Mouse (Mus musculus) embryonic facial prominence, embryonic 11.5 days (tissue): Measurements from ENCODE around the gene Lrrc45. TPM values are rescaled to one million over a fixed set of nuclear protein-coding genes. Genes with fewer than 3 reads are reported as not detected.

Experiments
- ATAC-seq: fragments of 200-750 bp; cut with Nextera tagmentation; replicated peaks from 2 replicates; pipeline ENCODE4 v1.8.0; 2017; ENCODE audit warnings: low read depth; ENCODE audit not compliant: insufficient number of reproducible peaks, low FRiP score, low TSS enrichment
- DNase-seq: peaks from one replicate; pipeline ENCODE4 v3.0.0-alpha.2; 2015; ENCODE audit warnings: low spot score
- H3K27ac ChIP-seq: fragments of 300-500 bp; sonication (generic); replicated peaks from 2 replicates; pipeline ENCODE4 v1.5.1; 2014; ENCODE audit warnings: mild to moderate bottlenecking, low read depth, low read length, control low read depth
- H3K27me3 ChIP-seq: fragments of 300-500 bp; sonication (generic); 2 replicates; pipeline ENCODE4 v1.6.1; 2014; ENCODE audit warnings: mild to moderate bottlenecking, low read length, moderate library complexity, mixed read lengths; ENCODE audit not compliant: control insufficient read depth, insufficient read depth
- H3K36me3 ChIP-seq: fragments of 300-500 bp; sonication (generic); replicated peaks from 2 replicates; pipeline ENCODE4 v1.6.1; 2014; ENCODE audit warnings: low read depth, mild to moderate bottlenecking, low read length, moderate library complexity, mixed read lengths; ENCODE audit not compliant: control insufficient read depth, insufficient read depth
- H3K4me1 ChIP-seq: fragments of 300-500 bp; sonication (generic); 2 replicates; pipeline ENCODE4 v1.6.1; 2014; ENCODE audit warnings: low read length, mixed read lengths; ENCODE audit not compliant: control insufficient read depth, insufficient read depth
- H3K4me2 ChIP-seq: fragments of 300-500 bp; sonication (generic); 2 replicates; pipeline ENCODE4 v1.6.1; 2014; ENCODE audit warnings: low read depth, mild to moderate bottlenecking, control low read depth, low read length, moderate library complexity
- H3K4me3 ChIP-seq: fragments of 300-500 bp; sonication (generic); 2 replicates; pipeline ENCODE4 v1.5.1; 2014; ENCODE audit warnings: low read depth, low read length, control low read depth
- H3K9ac ChIP-seq: fragments of 300-500 bp; sonication (generic); replicated peaks from 2 replicates; pipeline ENCODE4 v1.6.1; 2014; ENCODE audit warnings: mild to moderate bottlenecking, control low read depth, low read length
- H3K9me3 ChIP-seq: fragments of 300-500 bp; sonication (generic); replicated peaks from 2 replicates; pipeline ENCODE4 v1.6.1; 2016; ENCODE audit warnings: mild to moderate bottlenecking, low read length, inconsistent platforms, mixed read lengths; ENCODE audit not compliant: control insufficient read depth
- WGBS: fragments of 180-500 bp; shearing (Covaris S2); extraction: QIAGEN DNeasy Blood & Tissue Kit; methylation state at CpG from one replicate; pipeline ENCODE4 v1.1.7; 2014; 5-methylcytosine and 5-hydroxymethylcytosine counted together
- polyA plus RNA-seq: library from polyadenylated mRNA; unstranded; fragments of >200 nt; fragmentation: Nextera tagmentation; extraction: Ambion mirVana; gene quantifications from 2 replicates; pipeline ENCODE4 v1.2.1, GENCODE M21; 2014

The Lrrc45 gene
- polyA plus RNA-seq, 1 experiment from 2014 or later: 35.0 TPM

DNA sequence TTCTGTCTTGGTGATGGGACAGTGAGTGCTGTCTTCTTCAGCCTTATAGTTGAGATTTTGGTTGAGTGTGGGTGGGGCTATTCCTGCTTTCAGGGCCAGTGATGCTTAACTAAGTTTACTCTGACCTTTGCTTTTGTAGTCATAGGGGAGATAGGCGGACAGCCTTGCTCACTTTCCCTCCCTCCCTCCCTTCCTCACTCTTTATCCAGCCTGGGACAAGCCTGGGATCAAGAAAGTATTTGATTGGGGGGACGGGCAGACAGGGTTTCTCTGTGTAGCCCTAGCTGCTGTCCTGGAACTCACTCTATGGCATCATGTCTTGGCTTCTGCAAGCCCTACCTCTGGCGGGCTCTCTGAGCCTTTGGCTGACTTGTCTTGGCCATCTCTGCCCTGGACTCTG, 20.3 kb upstream of the Lrrc45 start:
- Histone ChIP-seq H3K27me3 (no peaks in the 10 kb centered on the region), H3K27ac (no peak overlapping the region), H3K36me3 (no peaks in the 10 kb centered on the region; the same call in none of the 2 replicates), H3K9me3 (no peaks in the 10 kb centered on the region), H3K4me3 (no peak overlapping the region), H3K9ac (no peak overlapping the region), H3K4me1 (no peaks in the 10 kb centered on the region), H3K4me2 (no peak overlapping the region)
- DNase-seq (no peak), ATAC-seq (no peak)
- WGBS: 76% methylated on average over 3 of the region's 3 CpGs

DNA sequence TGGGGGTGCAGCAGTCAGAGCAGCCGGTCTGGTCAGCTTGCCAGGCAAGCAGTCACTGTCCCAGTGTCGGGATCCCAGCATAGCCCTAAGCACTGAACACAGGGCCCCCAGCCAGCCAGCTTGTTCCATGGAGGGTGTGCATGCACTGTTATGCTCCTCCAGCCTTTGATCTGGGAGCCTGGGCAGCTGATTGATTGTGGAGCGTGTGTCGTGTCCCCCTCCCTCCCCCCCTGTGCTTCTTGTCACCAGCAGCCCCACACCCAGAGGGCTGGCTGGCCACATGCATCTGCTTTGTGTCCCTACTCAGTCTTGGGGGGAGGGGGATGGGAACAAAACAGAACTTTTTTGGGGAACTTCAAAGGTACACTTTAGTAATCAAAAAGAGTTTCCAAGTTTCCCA, 18.5 kb upstream of the Lrrc45 start:
- Histone ChIP-seq H3K9me3 (no peaks in the 10 kb centered on the region), H3K4me2 (no peak overlapping the region), H3K27me3 (no peaks in the 10 kb centered on the region), H3K36me3 (no peaks in the 10 kb centered on the region; the same call in none of the 2 replicates), H3K9ac (no peak overlapping the region), H3K4me1 (no peaks in the 10 kb centered on the region), H3K27ac (0 out of 2 replicates have a peak overlapping the region, but pooled peaks have one; percentile 43), H3K4me3 (no peak overlapping the region)
- ATAC-seq (peak; percentile 64), DNase-seq (peak; percentile 39)
- 41% methylated on average over 4 of the region's 4 CpGs for WGBS

DNA sequence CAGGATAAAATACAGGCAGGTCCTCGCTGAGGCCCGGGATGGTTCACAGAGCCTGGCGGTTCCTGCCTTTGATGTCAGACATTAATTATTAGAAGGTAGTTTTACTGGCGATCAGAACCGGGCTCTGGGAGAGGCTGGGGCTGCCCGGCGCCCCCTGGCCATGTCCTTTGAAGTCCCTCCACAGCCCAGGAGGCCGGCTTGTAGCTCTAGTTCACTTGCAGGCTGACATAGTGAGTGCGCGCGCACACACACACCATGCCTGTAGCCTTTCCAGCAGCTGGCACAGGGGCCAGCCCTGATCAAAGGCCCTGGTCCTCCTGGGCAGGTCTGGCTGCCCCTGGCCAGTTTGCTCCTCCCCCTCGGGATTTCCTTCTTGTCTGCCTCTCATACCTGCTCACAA, 18.1 kb upstream of the Lrrc45 start:
- H3K9me3 ChIP-seq: no peaks in the 10 kb centered on the region
- H3K4me2 ChIP-seq: no peak overlapping the region
- H3K4me1 ChIP-seq: no peaks in the 10 kb centered on the region
- WGBS: 42% methylated on average over 12 of the region's 12 CpGs
- ATAC-seq (peak; percentile 57; the same call in 1 of the 2 replicates), DNase-seq (peak; percentile 49)
- H3K27ac ChIP-seq: peak overlapping the region; percentile 43; the same call in 1 of the 2 replicates
- no peaks in the 10 kb centered on the region; the same call in none of the 2 replicates for H3K36me3 ChIP-seq
- no peak overlapping the region; the same call in 1 of the 2 replicates for H3K9ac ChIP-seq
- no peaks in the 10 kb centered on the region for H3K27me3 ChIP-seq
- no peak overlapping the region for H3K4me3 ChIP-seq

DNA sequence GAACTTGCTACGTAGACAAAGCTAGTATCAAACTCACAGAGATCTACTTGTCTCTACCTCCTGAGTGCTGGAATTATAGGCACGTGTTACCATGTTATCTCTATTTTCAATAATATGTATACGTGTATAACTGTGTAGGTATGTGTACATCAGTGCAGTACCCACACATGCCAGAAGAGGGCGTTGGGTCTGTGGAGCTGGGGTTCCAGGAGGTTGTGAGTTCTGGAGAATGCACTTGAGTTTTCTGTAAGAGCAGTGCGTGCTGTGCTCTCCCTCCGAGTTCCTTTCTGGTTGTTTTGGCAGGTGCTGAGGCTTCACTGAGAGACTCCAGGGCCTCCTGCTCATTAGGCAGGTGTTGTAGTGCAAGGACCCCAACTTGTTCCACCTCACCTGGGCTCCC, 17.2 kb upstream of the Lrrc45 start:
- no peaks in the 10 kb centered on the region for H3K9me3 ChIP-seq
- no peak overlapping the region for H3K4me2 ChIP-seq
- H3K4me1 ChIP-seq: no peaks in the 10 kb centered on the region
- ATAC-seq (no peak), DNase-seq (no peak)
- 93% methylated on average over 6 of the region's 6 CpGs for WGBS
- H3K36me3 ChIP-seq: no peaks in the 10 kb centered on the region; the same call in none of the 2 replicates
- H3K27ac ChIP-seq: no peak overlapping the region
- H3K27me3 ChIP-seq: no peaks in the 10 kb centered on the region
- no peak overlapping the region for H3K4me3 ChIP-seq
- no peak overlapping the region for H3K9ac ChIP-seq

DNA sequence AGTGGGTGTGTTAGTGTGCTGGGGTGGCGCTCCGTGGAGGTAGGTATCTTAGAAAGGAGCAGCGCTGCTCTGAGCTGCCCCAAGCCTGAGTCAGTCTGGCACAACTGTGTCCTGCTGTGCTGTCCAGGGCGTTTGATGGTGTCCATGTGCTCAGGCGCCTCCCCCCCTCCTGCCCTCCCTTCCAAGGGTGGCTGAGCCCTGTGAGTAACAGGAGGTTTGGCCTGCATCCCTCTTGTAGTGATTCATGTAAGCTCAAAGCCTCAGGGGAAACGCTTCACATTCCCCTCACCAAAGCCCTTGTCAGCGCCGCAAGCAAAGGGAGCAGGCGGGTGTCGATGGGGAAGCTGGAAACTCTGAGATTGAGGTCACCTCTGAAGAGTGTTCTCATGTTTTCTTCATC, 16.0 kb upstream of the Lrrc45 start:
- no peak overlapping the region for H3K4me3 ChIP-seq
- H3K9ac ChIP-seq: no peak overlapping the region
- no peaks in the 10 kb centered on the region; the same call in none of the 2 replicates for H3K36me3 ChIP-seq
- WGBS: 52% methylated on average over 10 of the region's 10 CpGs
- no peaks in the 10 kb centered on the region for H3K9me3 ChIP-seq
- H3K4me2 ChIP-seq: no peak overlapping the region
- no peaks in the 10 kb centered on the region for H3K4me1 ChIP-seq
- no peak overlapping the region for H3K27ac ChIP-seq
- no peak for DNase-seq
- no peak for ATAC-seq
- no peaks in the 10 kb centered on the region for H3K27me3 ChIP-seq

DNA sequence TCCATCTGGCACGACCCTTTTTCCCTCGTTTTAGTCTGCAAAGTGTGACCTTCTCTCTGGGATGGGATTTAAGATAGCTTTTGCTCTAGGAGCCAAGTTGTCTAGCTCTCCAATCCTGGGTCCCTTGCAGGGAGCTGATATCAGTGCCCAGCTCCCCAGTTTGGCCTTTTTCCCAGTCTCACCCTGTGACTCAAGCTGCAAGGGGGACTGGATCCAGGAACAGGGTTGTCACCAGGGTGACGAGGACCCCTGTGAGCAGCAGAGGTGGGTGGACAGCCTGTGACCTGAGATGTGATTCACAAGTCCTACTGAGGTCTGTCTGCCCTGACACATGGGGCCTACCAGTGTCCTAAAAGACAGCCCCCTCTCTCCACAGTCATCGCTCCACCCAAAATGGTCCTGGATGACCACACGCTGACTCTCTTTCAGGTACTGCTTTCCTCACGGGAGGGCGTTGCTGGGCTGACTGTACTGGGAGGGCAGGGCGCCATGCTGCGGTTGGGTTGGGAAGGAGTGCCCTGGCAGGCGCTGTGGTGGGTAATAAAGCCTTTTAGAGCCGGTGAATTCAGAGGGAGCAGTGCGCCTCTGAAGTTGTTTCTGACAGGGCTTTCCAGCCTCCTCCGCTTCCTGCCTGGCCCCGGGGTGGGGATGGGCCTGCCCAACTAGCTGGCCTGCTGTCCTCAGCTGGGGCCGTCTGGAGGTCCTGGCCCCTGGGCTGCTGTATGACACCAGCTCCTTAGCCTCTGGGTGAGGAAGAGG, 9.8 kb upstream of the Lrrc45 start:
- Histone ChIP-seq H3K27ac (peak overlapping the region; percentile 62), H3K4me3 (no peak overlapping the region), H3K9ac (peak overlapping the region; percentile 46), H3K36me3 (no peaks in the 10 kb centered on the region; the same call in none of the 2 replicates), H3K27me3 (no peaks in the 10 kb centered on the region), H3K4me2 (peak overlapping the region; percentile 3; the same call in 1 of the 2 replicates), H3K9me3 (no peaks in the 10 kb centered on the region), H3K4me1 (peaks cover 32% of the 10 kb centered on the region)
- DNase-seq (no peak), ATAC-seq (peak; percentile 11; the same call in 1 of the 2 replicates)
- 34% methylated on average over 15 of the region's 15 CpGs for WGBS

DNA sequence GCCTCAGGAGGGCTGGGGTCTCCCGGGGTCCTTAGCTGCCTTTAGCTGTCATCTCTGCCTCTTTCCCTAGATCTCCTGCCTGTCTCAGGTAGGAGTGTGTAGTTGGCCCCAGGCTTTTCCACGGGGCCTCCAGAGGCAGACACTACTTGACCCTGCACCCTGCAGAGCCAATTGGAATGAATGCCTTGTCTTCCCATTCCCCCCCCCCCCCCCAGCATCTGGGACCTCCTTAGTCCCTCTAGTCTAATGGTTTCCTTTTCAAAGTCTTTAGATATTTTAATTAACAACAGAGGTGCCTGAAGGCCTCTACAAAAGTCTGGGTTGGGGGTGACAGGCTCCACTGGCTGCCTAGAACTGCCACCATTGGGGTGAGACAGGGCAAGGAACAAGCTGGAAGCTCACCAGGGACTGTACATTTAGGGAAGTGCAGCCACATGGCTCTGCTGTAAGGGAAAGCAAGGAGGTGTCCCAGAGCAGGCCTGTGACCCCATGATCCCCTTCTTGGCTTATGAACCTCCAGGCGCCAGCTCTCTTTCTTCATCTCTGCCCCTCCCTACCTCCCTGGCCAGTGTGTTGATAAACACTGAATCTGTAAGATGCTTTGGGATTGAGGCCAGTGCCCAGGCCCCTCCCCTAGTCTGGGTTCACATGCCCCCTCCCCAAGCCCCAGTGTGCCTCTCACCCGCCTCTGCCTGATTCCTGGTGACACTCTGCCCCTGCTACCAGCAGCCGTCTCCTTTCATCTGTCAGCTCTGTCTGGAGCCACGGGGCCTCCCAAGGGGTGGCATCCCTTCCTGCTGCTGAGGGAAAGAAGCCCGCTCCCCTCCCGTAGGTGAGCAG, 9.0 kb upstream of the Lrrc45 start:
- Histone ChIP-seq H3K4me3 (no peak overlapping the region), H3K27ac (peak overlapping the region; percentile 62), H3K36me3 (no peaks in the 10 kb centered on the region; the same call in none of the 2 replicates), H3K4me1 (peaks cover 32% of the 10 kb centered on the region), H3K4me2 (peak overlapping the region; percentile 23; the same call in 1 of the 2 replicates), H3K9ac (peak overlapping the region; percentile 47; the same call in 1 of the 2 replicates), H3K9me3 (no peaks in the 10 kb centered on the region), H3K27me3 (no peaks in the 10 kb centered on the region)
- ATAC-seq (peak; percentile 41), DNase-seq (peak; percentile 60)
- 7% methylated on average over 8 of the region's 8 CpGs for WGBS
